Mouse (Mus musculus) limb, embryonic 12.5 days (tissue): Measurements from ENCODE around the gene Gm47841. TPM values are rescaled to one million over a fixed set of nuclear protein-coding genes. Genes with fewer than 3 reads are reported as not detected.

Experiments
- ATAC-seq: fragments of 200-750 bp; cut with Nextera tagmentation; 2 replicates; pipeline ENCODE4 v1.8.0; 2017; ENCODE audit warnings: low read depth, moderate TSS enrichment; ENCODE audit not compliant: insufficient number of reproducible peaks, insufficient read depth, low FRiP score, low TSS enrichment
- H3K27ac ChIP-seq: fragments of 300-500 bp; sonication (generic); 2 replicates; pipeline ENCODE4 v1.5.1; 2016; ENCODE audit warnings: mild to moderate bottlenecking, moderate library complexity
- H3K27me3 ChIP-seq: fragments of 300-500 bp; sonication (generic); 2 replicates; pipeline ENCODE4 v1.6.1; 2016; ENCODE audit warnings: mild to moderate bottlenecking, moderate library complexity
- H3K36me3 ChIP-seq: fragments of 300-500 bp; sonication (generic); 2 replicates; pipeline ENCODE4 v1.6.1; 2016; ENCODE audit warnings: mild to moderate bottlenecking, moderate library complexity
- H3K4me1 ChIP-seq: fragments of 300-500 bp; sonication (generic); replicated peaks from 2 replicates; pipeline ENCODE4 v1.6.1; 2016
- H3K4me2 ChIP-seq: fragments of 300-500 bp; sonication (generic); 2 replicates; pipeline ENCODE4 v1.6.1; 2016; ENCODE audit warnings: mild to moderate bottlenecking, moderate library complexity
- H3K4me3 ChIP-seq: fragments of 300-500 bp; sonication (generic); replicated peaks from 2 replicates; pipeline ENCODE4 v1.5.1; 2016; ENCODE audit warnings: mild to moderate bottlenecking
- H3K9ac ChIP-seq: fragments of 300-500 bp; sonication (generic); replicated peaks from 2 replicates; pipeline ENCODE4 v1.6.1; 2016; ENCODE audit warnings: mild to moderate bottlenecking, moderate library complexity
- H3K9me3 ChIP-seq: fragments of 300-500 bp; sonication (generic); 2 replicates; pipeline ENCODE4 v1.6.1; 2016; ENCODE audit warnings: mild to moderate bottlenecking, moderate library complexity
- WGBS: fragments of 180-500 bp; shearing (Covaris S2); methylation state at CpG from one replicate; pipeline ENCODE4 v1.1.7; 2016; 5-methylcytosine and 5-hydroxymethylcytosine counted together
- polyA plus RNA-seq: library from polyadenylated mRNA; unstranded; fragments of >200 nt; fragmentation: Nextera tagmentation; extraction: Ambion mirVana; gene quantifications from 2 replicates; pipeline ENCODE4 v1.2.1, GENCODE M21; 2016

The Gm47841 gene
- polyA plus RNA-seq, 1 experiment from 2014 or later: not detected

GRCm38 (mm10) chr15:101059570-101060279 is 12.5 kb upstream of the Gm47841 start:
- Histone ChIP-seq H3K4me1 (peaks cover 25% of the 10 kb centered on the region), H3K27ac (no peak overlapping the region), H3K4me2 (no peak overlapping the region), H3K9ac (no peak overlapping the region), H3K4me3 (no peak overlapping the region), H3K27me3 (peaks cover 16% of the 10 kb centered on the region), H3K36me3 (peaks cover 9% of the 10 kb centered on the region; the same call in 1 of the 2 replicates), H3K9me3 (no peaks in the 10 kb centered on the region)
- WGBS: 65% methylated on average over 9 of the region's 9 CpGs
- ATAC-seq: no peak

- ATAC-seq: peak; percentile 49; the same call in 1 of the 2 replicates
- H3K27ac ChIP-seq: no peak overlapping the region
- no peak overlapping the region for H3K9ac ChIP-seq
- no peak overlapping the region for H3K4me2 ChIP-seq
- peaks cover 23% of the 10 kb centered on the region for H3K36me3 ChIP-seq
- H3K4me3 ChIP-seq: no peak overlapping the region
- peaks cover 29% of the 10 kb centered on the region for H3K4me1 ChIP-seq
- WGBS: 47% methylated on average over 10 of the region's 10 CpGs
- peaks cover 49% of the 10 kb centered on the region for H3K27me3 ChIP-seq
- no peaks in the 10 kb centered on the region for H3K9me3 ChIP-seq
Observed at GRCm38 (mm10) chr15:101056225-101056624, 9.0 kb upstream of the Gm47841 start.

DNA sequence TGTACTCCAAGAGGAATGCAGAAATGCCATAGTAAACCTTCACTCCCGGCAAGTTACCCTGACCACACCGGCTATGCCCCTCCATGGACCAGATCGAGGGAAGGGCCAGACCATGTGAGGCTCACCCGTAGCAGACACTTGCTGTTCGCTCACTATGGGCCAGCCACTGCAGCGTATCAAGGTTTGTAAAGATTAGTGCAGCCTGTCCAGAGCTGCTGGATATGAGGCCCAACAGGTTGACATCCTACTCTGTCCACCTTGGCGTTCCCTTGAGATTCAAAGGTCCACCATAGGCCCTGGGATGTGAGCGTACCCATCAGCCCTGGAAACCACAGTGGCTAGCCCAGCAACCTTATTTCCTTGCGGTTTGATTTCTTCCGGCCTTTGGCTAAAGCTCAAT is 7.3 kb upstream of the Gm47841 start:
- Histone ChIP-seq H3K27me3 (peaks cover 64% of the 10 kb centered on the region), H3K4me2 (no peak overlapping the region), H3K4me3 (no peak overlapping the region)

GRCm38 (mm10) chr15:101053832-101054459 is 6.7 kb upstream of the Gm47841 start:
- peaks cover 22% of the 10 kb centered on the region for H3K4me1 ChIP-seq
- 10% methylated on average over 59 of the region's 65 CpGs for WGBS

More for the DNA sequence above, 7.3 kb upstream of the Gm47841 start:
- H3K9ac ChIP-seq: no peak overlapping the region
- no peaks in the 10 kb centered on the region for H3K9me3 ChIP-seq
- WGBS: 73% methylated on average over 10 of the region's 10 CpGs
- ATAC-seq: no peak
- peaks cover 38% of the 10 kb centered on the region for H3K36me3 ChIP-seq
- peaks cover 22% of the 10 kb centered on the region for H3K4me1 ChIP-seq
- no peak overlapping the region for H3K27ac ChIP-seq

DNA sequence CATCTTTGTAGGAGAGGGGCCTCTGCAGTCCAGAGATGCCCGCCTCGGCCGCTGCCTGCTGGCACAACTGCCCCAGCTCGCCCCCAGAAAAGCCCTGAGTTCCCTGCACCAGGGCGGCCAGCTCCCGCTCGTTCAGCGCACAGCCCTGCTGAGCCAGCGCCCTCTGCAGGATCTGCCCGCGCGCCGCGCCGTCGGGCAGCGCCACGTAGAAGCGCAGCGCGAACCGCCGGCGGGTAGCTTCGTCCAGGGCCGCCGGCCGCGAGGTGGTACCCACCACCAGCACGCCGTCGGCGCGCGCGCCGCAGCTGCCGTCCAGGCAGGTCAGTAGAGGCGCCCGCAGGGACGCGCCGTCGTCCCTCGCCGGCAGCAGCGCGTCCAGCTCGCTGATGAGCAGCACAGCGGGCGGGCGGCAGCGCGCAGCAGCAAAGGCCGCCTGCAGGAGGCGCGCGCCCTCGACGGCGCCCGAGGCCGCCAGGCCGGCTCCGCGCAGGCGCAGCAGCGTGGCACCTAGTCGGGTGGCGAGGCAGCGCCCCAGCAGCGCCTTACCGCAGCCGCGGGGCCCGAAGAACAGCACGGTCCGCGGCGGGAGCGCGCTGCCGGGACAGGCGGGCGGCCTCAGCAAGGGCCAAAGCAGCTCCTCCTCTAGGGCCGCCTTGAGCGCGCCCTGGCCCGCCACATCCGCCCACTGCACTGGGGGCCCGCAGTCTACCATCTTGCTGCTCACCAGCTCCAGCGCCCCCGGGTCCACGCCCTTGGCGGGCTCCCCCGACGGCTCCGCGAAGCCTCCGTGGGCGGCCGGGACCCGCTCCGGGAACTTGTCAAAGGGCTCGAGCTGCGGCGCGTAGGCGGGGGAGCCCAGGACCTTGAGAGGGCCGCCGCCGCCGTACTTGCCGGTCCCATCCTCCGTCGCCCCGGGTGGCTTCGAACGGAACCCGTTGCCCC is 5.6 kb upstream of the Gm47841 start:
- 17% methylated on average over 112 of the region's 120 CpGs for whole genome bisulfite sequencing
- ATAC-seq: no peak
- Histone ChIP-seq H3K36me3 (peaks cover 40% of the 10 kb centered on the region), H3K27ac (no peak overlapping the region), H3K4me2 (peak overlapping the region; percentile 63), H3K27me3 (peaks cover 78% of the 10 kb centered on the region), H3K9me3 (no peaks in the 10 kb centered on the region), H3K4me3 (peak overlapping the region; percentile 42), H3K9ac (peak overlapping the region; percentile 44), H3K4me1 (peaks cover 23% of the 10 kb centered on the region)

More at GRCm38 (mm10) chr15:101053832-101054459, 6.7 kb upstream of the Gm47841 start:
- Histone ChIP-seq H3K36me3 (peaks cover 40% of the 10 kb centered on the region), H3K9ac (peak overlapping the region; percentile 44), H3K27me3 (peaks cover 67% of the 10 kb centered on the region), H3K4me2 (peak overlapping the region; percentile 63), H3K4me3 (peak overlapping the region; percentile 42), H3K27ac (no peak overlapping the region), H3K9me3 (no peaks in the 10 kb centered on the region)
- no peak for ATAC-seq

DNA sequence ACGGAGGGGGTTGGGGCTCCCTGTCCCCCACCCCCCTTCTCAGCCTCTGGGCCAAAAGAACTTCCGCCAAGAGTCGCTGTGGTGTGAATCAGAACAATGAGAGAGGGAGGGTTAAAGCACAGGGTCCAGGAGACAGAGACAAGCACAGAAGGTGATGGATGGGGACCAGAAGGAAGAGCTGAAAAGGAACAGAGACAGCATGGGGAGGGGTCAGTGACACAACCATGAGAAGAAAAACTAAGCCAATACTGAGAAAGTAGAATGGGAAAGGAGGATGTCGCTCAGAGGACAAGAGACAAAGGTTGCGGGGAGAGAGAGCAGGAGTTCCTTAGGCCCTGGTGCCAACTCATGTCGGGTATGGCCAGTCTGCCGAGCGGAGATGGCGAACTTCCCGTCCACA is 4.7 kb upstream of the Gm47841 start:
- H3K36me3 ChIP-seq: peaks cover 37% of the 10 kb centered on the region
- ATAC-seq: no peak

GRCm38 (mm10) chr15:101048338-101048896 is 1.2 kb upstream of the Gm47841 start:
- no peak overlapping the region for H3K4me2 ChIP-seq
- H3K27me3 ChIP-seq: peaks cover 94% of the 10 kb centered on the region

More for the DNA sequence above, 4.7 kb upstream of the Gm47841 start:
- H3K4me1 ChIP-seq: peaks cover 32% of the 10 kb centered on the region
- H3K9me3 ChIP-seq: no peaks in the 10 kb centered on the region
- 61% methylated on average over 10 of the region's 10 CpGs for WGBS
- H3K9ac ChIP-seq: no peak overlapping the region
- peaks cover 87% of the 10 kb centered on the region for H3K27me3 ChIP-seq
- H3K4me3 ChIP-seq: no peak overlapping the region
- H3K4me2 ChIP-seq: no peak overlapping the region
- no peak overlapping the region for H3K27ac ChIP-seq

DNA sequence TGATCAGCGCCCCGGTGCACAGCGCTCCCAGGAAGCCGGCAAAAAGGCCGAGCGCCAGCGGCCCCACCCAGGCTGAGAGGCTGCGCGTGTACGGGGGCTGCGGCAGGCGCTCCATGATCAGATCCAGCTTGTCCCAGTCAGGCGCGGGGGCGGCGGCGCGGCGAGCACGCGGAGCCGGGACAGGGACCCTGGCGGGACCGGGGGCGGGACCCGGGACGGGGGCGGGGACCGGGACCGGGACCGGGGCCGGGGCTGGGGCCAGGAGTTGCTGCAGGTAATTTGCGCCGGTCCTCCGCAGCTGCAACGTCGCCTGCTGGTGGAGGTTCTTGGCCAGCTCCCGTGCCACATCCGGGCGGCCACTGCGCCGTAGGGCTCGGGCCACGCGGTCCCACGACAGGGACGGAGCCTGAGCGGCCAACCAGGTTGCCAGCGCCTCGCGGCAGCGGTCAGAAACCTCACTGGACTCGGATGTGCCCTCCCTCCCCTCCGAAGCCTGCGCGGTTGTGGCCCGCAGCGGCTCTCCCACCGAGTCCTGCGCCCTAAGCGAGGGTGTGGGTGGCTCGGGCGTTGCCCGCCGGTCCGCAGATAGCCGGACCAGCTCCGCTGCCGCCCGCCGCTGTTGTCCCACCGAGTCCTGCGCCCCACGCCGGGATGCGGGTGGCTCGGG is 537 bp downstream of the Gm47841 start:
- ATAC-seq: peak; percentile 33; the same call in 1 of the 2 replicates
- 1% methylated on average over 76 of the region's 77 CpGs for WGBS
- peaks cover 21% of the 10 kb centered on the region; the same call in 1 of the 2 replicates for H3K36me3 ChIP-seq

More at GRCm38 (mm10) chr15:101048338-101048896, 1.2 kb upstream of the Gm47841 start:
- no peak overlapping the region for H3K4me3 ChIP-seq
- no peak overlapping the region for H3K9ac ChIP-seq
- peaks cover 34% of the 10 kb centered on the region for H3K36me3 ChIP-seq
- no peak for ATAC-seq
- H3K4me1 ChIP-seq: peaks cover 30% of the 10 kb centered on the region
- H3K9me3 ChIP-seq: no peaks in the 10 kb centered on the region
- no peak overlapping the region for H3K27ac ChIP-seq
- 38% methylated on average over 5 of the region's 5 CpGs for WGBS

GRCm38 (mm10) chr15:101046039-101046526 is 1.1 kb downstream of the Gm47841 start:
- 1% methylated on average over 40 of the region's 43 CpGs for WGBS
- H3K27me3 ChIP-seq: peaks cover 90% of the 10 kb centered on the region
- peaks cover 15% of the 10 kb centered on the region; the same call in 1 of the 2 replicates for H3K36me3 ChIP-seq
- peaks cover 21% of the 10 kb centered on the region for H3K4me1 ChIP-seq
- peak overlapping the region; percentile 61 for H3K4me3 ChIP-seq
- H3K27ac ChIP-seq: no peak overlapping the region
- no peaks in the 10 kb centered on the region for H3K9me3 ChIP-seq
- ATAC-seq: no peak
- peak overlapping the region; percentile 66 for H3K9ac ChIP-seq
- H3K4me2 ChIP-seq: peak overlapping the region; percentile 99

More for the DNA sequence above, 537 bp downstream of the Gm47841 start:
- Histone ChIP-seq H3K9ac (peak overlapping the region; percentile 66), H3K27me3 (peaks cover 90% of the 10 kb centered on the region), H3K27ac (no peak overlapping the region), H3K4me1 (peaks cover 21% of the 10 kb centered on the region), H3K4me2 (peak overlapping the region; percentile 99), H3K9me3 (no peaks in the 10 kb centered on the region), H3K4me3 (peak overlapping the region; percentile 61)

GRCm38 (mm10) chr15:101044531-101044930 is 2.7 kb downstream of the Gm47841 start:
- H3K4me2 ChIP-seq: no peak overlapping the region
- no peak for ATAC-seq
- H3K27ac ChIP-seq: no peak overlapping the region
- peaks cover 21% of the 10 kb centered on the region for H3K4me1 ChIP-seq
- H3K9ac ChIP-seq: no peak overlapping the region
- H3K9me3 ChIP-seq: no peaks in the 10 kb centered on the region
- H3K36me3 ChIP-seq: peaks cover 2% of the 10 kb centered on the region; the same call in 1 of the 2 replicates
- 56% methylated on average over 6 of the region's 6 CpGs for WGBS
- H3K27me3 ChIP-seq: peaks cover 92% of the 10 kb centered on the region
- H3K4me3 ChIP-seq: no peak overlapping the region
